Mouse (Mus musculus) left cerebral cortex, postnatal 36 days (tissue): ENCODE measurements at regions not wholly inside any gene's neighbourhood (a gene's known extent, or its start where the extent isn't known, plus 50 kb on each side); places are given as distances from the start of the nearest gene placed in this dataset.

Experiments
- DNase-seq, 2 experiments: peaks; one replicate each; pipeline ENCODE4 v3.0.0; 2021 to 2022; ENCODE audit warnings: low spot score in 2 of 2, mixed read lengths in 1 of 2
- intact Hi-C: fragments of 180-260 bp; cut with DNase I; formaldehyde crosslinking; loops from one replicate; pipeline ENCODE4 v1.15.1; 2025

- intact Hi-C loops, result no loop called here
- DNase-seq, result no peak
Measured at GRCm38 (mm10) chr16:52601068-52601829, 147.4 kb upstream of the Alcam start.

- DNase-seq, result no peak
- intact Hi-C loops, result no loop called here
Measured at GRCm38 (mm10) chr16:52598232-52598631, 144.4 kb upstream of the Alcam start.

GRCm38 (mm10) chr16:52597181-52597580 is 143.3 kb upstream of the Alcam start:
- intact Hi-C loops, result no loop called here
- no peak for DNase-seq

GRCm38 (mm10) chr16:52588291-52588781 is 134.5 kb upstream of the Alcam start:
- DNase-seq, result peak; percentile 10 to 23
- intact Hi-C loops, result no loop called here

GRCm38 (mm10) chr16:52569078-52569477 is 115.2 kb upstream of the Alcam start:
- peak in 1 of 2 experiments; percentile 3 for DNase-seq
- intact Hi-C loops, result no loop called here

- intact Hi-C loops, result no loop called here
- no peak for DNase-seq
Measured at GRCm38 (mm10) chr16:52536278-52536677, 82.4 kb upstream of the Alcam start.

GRCm38 (mm10) chr16:52534601-52535000 is 80.7 kb upstream of the Alcam start:
- intact Hi-C loops, result no loop called here
- no peak for DNase-seq

- intact Hi-C loops, result no loop called here
- DNase-seq, result no peak
Measured at GRCm38 (mm10) chr16:52532475-52533083, 78.7 kb upstream of the Alcam start.

- no peak for DNase-seq
- intact Hi-C loops, result no loop called here
Measured at GRCm38 (mm10) chr16:52513546-52514409, 59.9 kb upstream of the Alcam start.

GRCm38 (mm10) chr16:52508633-52509379 is 54.9 kb upstream of the Alcam start:
- intact Hi-C loops, result no loop called here
- no peak for DNase-seq
